Mouse (Mus musculus) hindbrain, embryonic 13.5 days (tissue): ENCODE results near the gene Ptpn13. TPM values are rescaled to one million over a fixed set of nuclear protein-coding genes. Genes with fewer than 3 reads are reported as not detected.

Source experiments
- ATAC-seq: fragments of 200-750 bp; cut with Nextera tagmentation; 2 replicates; pipeline ENCODE4 v1.8.0; 2017; ENCODE audit warnings: moderate TSS enrichment; ENCODE audit not compliant: low FRiP score
- H3K27ac ChIP-seq: fragments of 300-500 bp; sonication (generic); 2 replicates; pipeline ENCODE4 v1.5.1; 2015; ENCODE audit warnings: inconsistent platforms, mild to moderate bottlenecking, moderate library complexity
- H3K27me3 ChIP-seq: fragments of 300-500 bp; sonication (generic); 2 replicates; pipeline ENCODE4 v1.6.1; 2015; ENCODE audit warnings: mild to moderate bottlenecking, inconsistent platforms
- H3K36me3 ChIP-seq: fragments of 300-500 bp; sonication (generic); 2 replicates; pipeline ENCODE4 v1.6.1; 2015; ENCODE audit warnings: mild to moderate bottlenecking, inconsistent platforms
- H3K4me1 ChIP-seq: fragments of 300-500 bp; sonication (generic); replicated peaks from 2 replicates; pipeline ENCODE4 v1.6.1; 2015; ENCODE audit warnings: inconsistent platforms
- H3K4me2 ChIP-seq: fragments of 300-500 bp; sonication (generic); 2 replicates; pipeline ENCODE4 v1.6.1; 2015; ENCODE audit warnings: inconsistent platforms, mild to moderate bottlenecking, moderate library complexity
- H3K4me3 ChIP-seq: fragments of 300-500 bp; sonication (generic); 2 replicates; pipeline ENCODE4 v1.5.1; 2015; ENCODE audit warnings: mild to moderate bottlenecking, inconsistent platforms
- H3K9ac ChIP-seq: fragments of 300-500 bp; sonication (generic); 2 replicates; pipeline ENCODE4 v1.6.1; 2015; ENCODE audit warnings: mild to moderate bottlenecking, inconsistent platforms
- H3K9me3 ChIP-seq: fragments of 300-500 bp; sonication (generic); 2 replicates; pipeline ENCODE4 v1.6.1; 2016; ENCODE audit warnings: inconsistent platforms
- WGBS: fragments of 180-500 bp; shearing (Covaris S2); methylation state at CpG from one replicate; pipeline ENCODE4 v1.1.7; 2015; 5-methylcytosine and 5-hydroxymethylcytosine counted together
- polyA plus RNA-seq: library from polyadenylated mRNA; unstranded; fragments of >200 nt; fragmentation: Nextera tagmentation; extraction: Ambion mirVana; gene quantifications from 2 replicates; pipeline ENCODE4 v1.2.1, GENCODE M21; 2015

Gene Ptpn13
- polyA plus RNA-seq, 1 experiment from 2014 or later, result 7.5 TPM

- Histone ChIP-seq H3K4me3 (no peak overlapping the region), H3K4me2 (no peak overlapping the region), H3K27me3 (no peaks in the 10 kb centered on the region), H3K9ac (no peak overlapping the region), H3K36me3 (0 out of 2 replicates have a peak, but pooled peaks cover 7% of the 10 kb centered on the region), H3K9me3 (no peaks in the 10 kb centered on the region), H3K27ac (no peak overlapping the region), H3K4me1 (no peaks in the 10 kb centered on the region)
- ATAC-seq, result no peak
- WGBS, result 96% methylated on average over 6 of the region's 6 CpGs
Observed at GRCm38 (mm10) chr5:103501839-103502238, 76.8 kb downstream of the Ptpn13 start.

DNA sequence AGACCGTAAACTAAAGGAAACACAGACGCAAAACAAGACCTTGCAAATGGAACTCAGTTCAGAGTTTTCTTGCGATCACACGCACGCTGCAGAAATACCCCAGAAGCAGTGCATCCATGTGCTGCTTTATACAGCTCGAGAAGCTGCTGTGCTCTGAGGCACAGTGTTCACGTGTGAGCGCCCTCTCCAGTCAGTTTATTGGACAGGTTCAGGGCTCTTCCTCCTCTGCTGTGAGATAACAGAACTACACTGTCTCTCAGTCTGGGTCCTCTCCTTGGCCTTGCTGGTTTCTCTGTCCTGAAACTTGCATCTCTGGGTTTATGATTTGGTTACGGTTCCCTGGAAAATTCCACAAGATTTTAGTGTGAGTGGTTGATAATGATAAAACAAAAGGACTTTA lies 88.2 kb downstream of the Ptpn13 start:
- Histone ChIP-seq H3K36me3 (no peaks in the 10 kb centered on the region), H3K4me3 (no peak overlapping the region), H3K4me1 (no peaks in the 10 kb centered on the region), H3K4me2 (no peak overlapping the region), H3K27me3 (no peaks in the 10 kb centered on the region), H3K27ac (no peak overlapping the region), H3K9ac (no peak overlapping the region), H3K9me3 (no peaks in the 10 kb centered on the region)
- no peak for ATAC-seq
- 78% methylated on average over 9 of the region's 9 CpGs for WGBS

DNA sequence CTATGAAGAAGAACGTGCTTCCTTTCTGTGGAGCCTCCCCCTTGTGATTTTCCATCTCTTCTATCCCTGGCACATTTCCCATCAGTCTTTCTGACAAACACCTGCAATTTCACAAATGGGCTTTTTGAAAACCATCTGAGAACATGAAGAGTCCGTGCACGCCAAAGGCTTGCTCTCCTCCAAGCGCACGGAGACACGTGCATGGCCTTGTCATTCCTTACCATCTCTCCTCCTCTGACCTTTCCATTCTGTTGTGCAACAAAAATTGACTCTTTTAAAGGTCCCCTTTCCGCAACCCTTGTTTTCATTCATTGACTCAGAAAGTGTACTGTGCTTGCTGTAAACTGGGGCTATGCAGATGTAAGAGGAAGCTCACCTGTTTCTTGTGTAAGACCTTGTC lies 89.4 kb downstream of the Ptpn13 start:
- no peaks in the 10 kb centered on the region for H3K36me3 ChIP-seq
- H3K4me1 ChIP-seq, result no peaks in the 10 kb centered on the region
- no peaks in the 10 kb centered on the region for H3K9me3 ChIP-seq
- no peak overlapping the region for H3K27ac ChIP-seq
- no peak for ATAC-seq
- H3K27me3 ChIP-seq, result no peaks in the 10 kb centered on the region
- H3K4me2 ChIP-seq, result no peak overlapping the region
- no peak overlapping the region for H3K4me3 ChIP-seq
- WGBS, result 90% methylated on average over 7 of the region's 7 CpGs
- H3K9ac ChIP-seq, result no peak overlapping the region

GRCm38 (mm10) chr5:103515876-103516275 lies 90.9 kb downstream of the Ptpn13 start:
- Histone ChIP-seq H3K4me3 (no peak overlapping the region), H3K27ac (no peak overlapping the region), H3K9ac (no peak overlapping the region), H3K4me1 (0 out of 2 replicates have a peak, but pooled peaks cover 3% of the 10 kb centered on the region), H3K27me3 (no peaks in the 10 kb centered on the region), H3K36me3 (no peaks in the 10 kb centered on the region), H3K9me3 (no peaks in the 10 kb centered on the region), H3K4me2 (no peak overlapping the region)
- ATAC-seq, result no peak
- WGBS, result 90% methylated on average over 4 of the region's 4 CpGs

- Histone ChIP-seq H3K27me3 (no peaks in the 10 kb centered on the region), H3K4me2 (no peak overlapping the region), H3K4me3 (no peak overlapping the region), H3K36me3 (no peaks in the 10 kb centered on the region), H3K9me3 (no peaks in the 10 kb centered on the region), H3K27ac (no peak overlapping the region), H3K9ac (no peak overlapping the region), H3K4me1 (0 out of 2 replicates have a peak, but pooled peaks cover 3% of the 10 kb centered on the region)
- ATAC-seq, result no peak
Observed at GRCm38 (mm10) chr5:103516555-103516954, 91.6 kb downstream of the Ptpn13 start.

DNA sequence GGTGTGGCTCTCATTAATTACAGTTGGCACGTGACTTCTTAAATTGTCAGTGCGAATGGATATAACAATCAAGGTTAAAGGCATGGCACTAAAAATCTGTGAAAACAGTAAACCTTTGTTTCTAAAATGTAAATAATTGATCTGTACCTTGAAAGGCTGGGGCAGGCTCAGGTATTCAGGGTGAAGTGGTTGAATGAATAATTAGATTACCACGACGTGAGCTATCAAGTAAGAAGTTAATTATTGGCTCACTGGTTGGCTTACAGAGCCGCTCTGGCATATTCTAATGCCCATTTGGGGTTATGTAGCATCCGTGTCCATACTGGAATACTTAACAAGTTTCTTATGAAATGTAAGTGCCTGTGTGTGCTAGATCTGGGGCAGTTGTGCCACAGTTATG lies 92.6 kb downstream of the Ptpn13 start:
- no peak overlapping the region for H3K4me3 ChIP-seq
- H3K9me3 ChIP-seq, result no peaks in the 10 kb centered on the region
- WGBS, result 71% methylated on average over 6 of the region's 6 CpGs
- 0 out of 2 replicates have a peak, but pooled peaks cover 3% of the 10 kb centered on the region for H3K4me1 ChIP-seq
- no peak overlapping the region for H3K9ac ChIP-seq
- ATAC-seq, result no peak
- no peak overlapping the region for H3K4me2 ChIP-seq
- H3K27me3 ChIP-seq, result no peaks in the 10 kb centered on the region
- no peaks in the 10 kb centered on the region for H3K36me3 ChIP-seq
- H3K27ac ChIP-seq, result no peak overlapping the region

DNA sequence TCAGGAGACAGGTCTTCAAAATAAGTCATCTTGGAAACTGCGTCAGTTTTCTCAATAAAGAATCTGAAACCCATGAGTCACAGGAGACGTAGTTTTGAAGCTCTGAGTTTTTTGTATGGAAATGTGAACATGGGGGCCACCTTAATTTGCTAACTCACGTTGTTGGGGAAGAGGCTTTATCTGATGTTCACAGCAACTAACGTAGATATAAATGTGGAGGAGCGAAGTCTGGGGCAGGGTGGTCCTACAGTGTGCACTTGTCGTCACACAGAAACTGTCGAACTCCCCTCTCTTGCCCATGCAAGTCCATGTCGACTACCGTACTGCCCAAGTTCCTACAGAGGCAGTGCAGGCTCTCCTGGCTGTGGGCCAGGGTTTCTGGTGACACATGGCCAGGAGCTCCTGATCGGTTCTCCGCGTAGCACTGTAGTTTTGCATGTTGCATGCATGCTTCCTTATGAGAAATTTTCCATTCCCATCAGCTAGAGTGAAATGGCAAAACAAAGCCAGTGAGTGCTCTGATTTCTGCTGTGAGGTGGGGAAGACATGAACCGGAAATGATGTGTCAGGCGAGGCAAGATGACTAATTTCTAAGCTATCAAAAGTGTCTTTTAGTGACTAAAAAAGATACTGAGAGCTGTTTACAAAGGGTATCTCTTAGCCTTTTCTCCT lies 93.9 kb downstream of the Ptpn13 start:
- Histone ChIP-seq H3K4me2 (no peak overlapping the region), H3K9me3 (no peaks in the 10 kb centered on the region), H3K27ac (no peak overlapping the region), H3K27me3 (no peaks in the 10 kb centered on the region), H3K9ac (no peak overlapping the region), H3K4me3 (no peak overlapping the region), H3K36me3 (no peaks in the 10 kb centered on the region), H3K4me1 (0 out of 2 replicates have a peak, but pooled peaks cover 3% of the 10 kb centered on the region)
- 87% methylated on average over 14 of the region's 14 CpGs for WGBS
- no peak for ATAC-seq

- no peak overlapping the region for H3K4me2 ChIP-seq
- 65% methylated on average over 3 of the region's 3 CpGs for WGBS
- H3K27me3 ChIP-seq, result no peaks in the 10 kb centered on the region
- no peak overlapping the region for H3K9ac ChIP-seq
- no peak overlapping the region for H3K27ac ChIP-seq
- no peaks in the 10 kb centered on the region for H3K36me3 ChIP-seq
- ATAC-seq, result no peak
- H3K4me3 ChIP-seq, result no peak overlapping the region
- H3K9me3 ChIP-seq, result no peaks in the 10 kb centered on the region
- H3K4me1 ChIP-seq, result 0 out of 2 replicates have a peak, but pooled peaks cover 3% of the 10 kb centered on the region
Observed at GRCm38 (mm10) chr5:103522371-103522770, 97.4 kb downstream of the Ptpn13 start.

- WGBS, result 85% methylated on average over 20 of the region's 20 CpGs
- Histone ChIP-seq H3K9ac (no peak overlapping the region), H3K9me3 (no peaks in the 10 kb centered on the region), H3K4me1 (no peaks in the 10 kb centered on the region), H3K27ac (no peak overlapping the region), H3K36me3 (peaks cover 16% of the 10 kb centered on the region; the same call in 1 of the 2 replicates), H3K4me2 (no peak overlapping the region), H3K4me3 (no peak overlapping the region), H3K27me3 (no peaks in the 10 kb centered on the region)
- ATAC-seq, result no peak
Observed at GRCm38 (mm10) chr5:103526668-103527436, 101.9 kb downstream of the Ptpn13 start.

- Histone ChIP-seq H3K4me2 (no peak overlapping the region), H3K27me3 (no peaks in the 10 kb centered on the region), H3K4me3 (no peak overlapping the region), H3K9ac (no peak overlapping the region), H3K27ac (no peak overlapping the region), H3K9me3 (no peaks in the 10 kb centered on the region), H3K36me3 (peaks cover 16% of the 10 kb centered on the region; the same call in 1 of the 2 replicates), H3K4me1 (no peaks in the 10 kb centered on the region)
- no peak for ATAC-seq
- WGBS, result 76% methylated on average over 6 of the region's 6 CpGs
Observed at GRCm38 (mm10) chr5:103527437-103527718, 102.4 kb downstream of the Ptpn13 start.

DNA sequence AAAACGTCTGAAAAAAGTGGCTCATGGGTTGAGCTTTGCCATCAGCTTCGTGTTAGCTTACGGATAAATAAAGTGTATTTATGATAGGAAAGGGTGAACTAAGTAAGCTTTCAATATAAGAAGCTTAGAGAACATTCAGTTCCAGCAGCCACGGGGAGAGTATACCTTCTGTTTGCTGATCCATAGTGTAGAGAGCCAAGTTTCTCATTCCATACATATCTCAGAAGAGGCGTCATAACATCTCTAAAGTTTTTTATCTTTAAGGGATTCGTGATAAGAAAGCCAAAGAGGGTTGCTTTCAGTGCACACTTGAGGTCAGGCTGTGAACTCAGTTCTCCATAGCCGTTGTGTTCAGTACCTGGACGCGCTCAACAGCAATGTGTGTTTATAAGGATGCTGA lies 105.2 kb downstream of the Ptpn13 start:
- Histone ChIP-seq H3K4me2 (no peak overlapping the region), H3K27me3 (no peaks in the 10 kb centered on the region), H3K4me1 (no peaks in the 10 kb centered on the region), H3K4me3 (no peak overlapping the region), H3K36me3 (peaks cover 16% of the 10 kb centered on the region; the same call in 1 of the 2 replicates), H3K9me3 (no peaks in the 10 kb centered on the region), H3K27ac (no peak overlapping the region), H3K9ac (no peak overlapping the region)
- ATAC-seq, result no peak
- WGBS, result 93% methylated on average over 9 of the region's 9 CpGs

DNA sequence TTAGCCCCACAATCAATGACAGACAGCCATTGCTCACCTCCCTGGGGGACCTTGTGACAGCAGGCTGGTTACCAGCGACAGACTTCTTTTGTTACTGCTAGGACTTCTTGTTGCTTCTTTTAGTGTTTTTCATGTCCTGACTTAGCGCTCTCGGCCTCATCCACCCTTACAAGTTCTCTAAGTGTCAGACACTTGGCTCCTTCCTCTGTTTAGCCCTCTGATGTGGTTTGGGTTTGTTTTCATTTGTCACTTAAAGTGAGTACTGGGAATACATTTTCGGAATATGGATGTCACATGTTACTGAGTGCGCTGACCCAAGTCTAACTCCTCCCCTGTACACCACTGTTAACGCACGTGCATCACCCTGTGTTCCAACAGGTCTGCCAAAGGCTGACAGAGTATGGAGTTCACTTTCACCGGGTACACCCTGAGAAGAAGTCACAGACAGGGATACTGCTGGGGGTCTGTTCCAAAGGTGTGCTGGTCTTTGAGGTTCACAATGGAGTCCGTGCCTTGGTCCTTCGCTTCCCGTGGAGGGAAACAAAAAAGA lies 107.9 kb downstream of the Ptpn13 start:
- Histone ChIP-seq H3K4me3 (no peak overlapping the region), H3K9me3 (no peaks in the 10 kb centered on the region), H3K4me1 (0 out of 2 replicates have a peak, but pooled peaks cover 4% of the 10 kb centered on the region), H3K36me3 (peaks cover 23% of the 10 kb centered on the region; the same call in 1 of the 2 replicates), H3K27me3 (no peaks in the 10 kb centered on the region), H3K4me2 (no peak overlapping the region), H3K27ac (no peak overlapping the region), H3K9ac (no peak overlapping the region)
- WGBS, result 71% methylated on average over 11 of the region's 11 CpGs
- ATAC-seq, result no peak
